Mouse (Mus musculus): ENCODE data around the gene Rundc1. TPM values are rescaled to one million over a fixed set of nuclear protein-coding genes. Genes with fewer than 3 reads are reported as not detected.
"Not testable (repeated sequence)": the region's sequence is repeated elsewhere in the genome, so short reads cannot be mapped to it uniquely, and the experiment has no call there.

Rundc1 gene
- total and polyA plus RNA-seq, 3 experiments: 6.8 to 13.5 (median 10.7) TPM

- TF ChIP-seq USF2 (conservative IDR thresholded peaks at IDR 0.05; ENCODE audit: low read depth, low read length): peak; percentile 12; the same call in 1 of the 2 replicates
- TF ChIP-seq CHD2 (IDR thresholded peaks at IDR 0.05; ENCODE audit: low read length): 0 out of 2 replicates have a peak, but pooled peaks have one; percentile 32
- TF ChIP-seq MAZ (IDR thresholded peaks at IDR 0.05; ENCODE audit: low read depth, low read length): peak; percentile 95
Measured at GRCm38 (mm10) chr11:101465101-101465868, 40.4 kb downstream of the Rundc1 start (continued).

- Histone ChIP-seq H3K36me3 (replicated peaks in 1 of 2; ENCODE audit: control insufficient read depth in 1 of 2, insufficient read depth in 1 of 2, low read length in 1 of 2) (peaks cover 9 to 16% of the 10 kb centered on the region in 2 experiments), H3K4me1 (ENCODE audit: control insufficient read depth in 1 of 2, insufficient read depth in 2 of 2) (peaks cover 21 to 59% of the 10 kb centered on the region in 2 experiments), H3K27me3 (replicated peaks) (peaks cover 28% of the 10 kb centered on the region), H3K27ac (ENCODE audit: insufficient read depth, low read depth) (peak within 1 kb of the TSS; percentile 70), H3K9ac (ENCODE audit: insufficient read depth, low read depth) (peak within 1 kb of the TSS; percentile 24), H3K9me3 (replicated peaks; ENCODE audit: low read length) (no peaks in the 10 kb centered on the region), H3K79me2 (replicated peaks; ENCODE audit: control insufficient read depth, extremely low read depth, insufficient read depth, poor library complexity, severe bottlenecking) (no peaks in the 10 kb centered on the region), H3K4me2 (ENCODE audit: insufficient read depth, low read depth, poor library complexity, severe bottlenecking) (peak within 1 kb of the TSS; percentile 89), H3K4me3 (replicated peaks in 1 of 3; ENCODE audit: low read depth in 2 of 3, low read length in 2 of 3, poor library complexity in 1 of 3) (peak within 1 kb of the TSS; percentile 63 to 96 (median 70))
- in situ Hi-C loops (cut with MboI; ENCODE audit: low pct_ligation_motif_present, low pct_unique_long_range_greater_than_20kb, low sequenced_read_pairs): no loop called here
- no peak for TF ChIP-seq POLR2AphosphoS2 (IDR thresholded peaks at IDR 0.05; ENCODE audit: low read depth, low read length)
- TF ChIP-seq USF1 (IDR thresholded peaks at IDR 0.05; ENCODE audit: low read depth, low read length): no peak
- TF ChIP-seq E2F4 (IDR thresholded peaks at IDR 0.05; ENCODE audit: insufficient replicate concordance, low read depth, low read length): peak; percentile 89; the same call in 1 of the 2 replicates
- peak; percentile 67 for TF ChIP-seq SIN3A (IDR thresholded peaks at IDR 0.05; ENCODE audit: low read length)
- 0 out of 2 replicates have a peak, but pooled peaks have one; percentile 29 for TF ChIP-seq MAZ (IDR thresholded peaks at IDR 0.05; ENCODE audit: low read depth, low read length)
- TF ChIP-seq MXI1 (IDR thresholded peaks at IDR 0.05; ENCODE audit: low read depth, low read length): peak; percentile 86
- no peak for TF ChIP-seq ZKSCAN1 (IDR thresholded peaks at IDR 0.05; ENCODE audit: borderline replicate concordance, low read depth, low read length)
- peak; percentile 96 for TF ChIP-seq UBTF (IDR thresholded peaks at IDR 0.05; ENCODE audit: low read depth, low read length)
- no peak for TF ChIP-seq KAT2A (IDR thresholded peaks at IDR 0.05; ENCODE audit: insufficient replicate concordance, low read length)
- TF ChIP-seq RCOR1 (conservative IDR thresholded peaks at IDR 0.05; ENCODE audit: low read depth, low read length): peak; percentile 56; the same call in 1 of the 2 replicates
- no peak for TF ChIP-seq ETS1 (conservative IDR thresholded peaks at IDR 0.05; ENCODE audit: low read depth, low read length)
- 0 out of 2 replicates have a peak, but pooled peaks have one; percentile 25 for TF ChIP-seq NELFE (IDR thresholded peaks at IDR 0.05; ENCODE audit: low read depth, low read length)
- TF ChIP-seq ZMIZ1 (IDR thresholded peaks at IDR 0.05; ENCODE audit: low read depth, low read length): 0 out of 2 replicates have a peak, but pooled peaks have one; percentile 52
- 0 out of 2 replicates have a peak, but pooled peaks have one; percentile 7 for TF ChIP-seq TBP (conservative IDR thresholded peaks at IDR 0.05; ENCODE audit: low read depth, low read length)
- DNase-seq (ENCODE audit: extremely low read depth): peak; percentile 65
- dilution Hi-C loops (cut with MboI; ENCODE audit: extremely low pct_ligation_motif_present, extremely low pct_unique_long_range_greater_than_20kb, low sequenced_read_pairs): no loop called here
Measured at GRCm38 (mm10) chr11:101465869-101466551, 41.1 kb downstream of the Rundc1 start, which contains the start of gene Vat1. Gene Vat1, minus strand, starts transcription at chr11:101466230.

GRCm38 (mm10) chr11:101466552-101466950 is 41.7 kb downstream of the Rundc1 start:
- H3K79me2 ChIP-seq (replicated peaks; ENCODE audit: control insufficient read depth, extremely low read depth, insufficient read depth, poor library complexity, severe bottlenecking); in situ Hi-C loops (cut with MboI; ENCODE audit: low pct_ligation_motif_present, low pct_unique_long_range_greater_than_20kb, low sequenced_read_pairs); H3K9me3 ChIP-seq (replicated peaks; ENCODE audit: low read length); dilution Hi-C loops (cut with MboI; ENCODE audit: extremely low pct_ligation_motif_present, extremely low pct_unique_long_range_greater_than_20kb, low sequenced_read_pairs); H3K27ac ChIP-seq (ENCODE audit: insufficient read depth, low read depth); DNase-seq (ENCODE audit: extremely low read depth): not testable (repeated sequence)
- peak overlapping the region; percentile 24; the same call in 1 of the 2 replicates for H3K9ac ChIP-seq (ENCODE audit: insufficient read depth, low read depth)
- peaks cover 6 to 11% of the 10 kb centered on the region in 2 experiments for H3K36me3 ChIP-seq (replicated peaks in 1 of 2; ENCODE audit: control insufficient read depth in 1 of 2, insufficient read depth in 1 of 2, low read length in 1 of 2)
- peaks cover 21 to 58% of the 10 kb centered on the region in 2 experiments for H3K4me1 ChIP-seq (ENCODE audit: control insufficient read depth in 1 of 2, insufficient read depth in 2 of 2)
- H3K27me3 ChIP-seq (replicated peaks): peaks cover 28% of the 10 kb centered on the region
- peak overlapping the region; percentile 89 for H3K4me2 ChIP-seq (ENCODE audit: insufficient read depth, low read depth, poor library complexity, severe bottlenecking)
- peak overlapping the region; percentile 30 to 96 (median 63) for H3K4me3 ChIP-seq (replicated peaks in 1 of 3; ENCODE audit: low read depth in 2 of 3, low read length in 2 of 3, poor library complexity in 1 of 3)

Measured in CH12.LX (cell line).